Mouse (Mus musculus): ENCODE results near the gene Adtrp. TPM values are rescaled to one million over a fixed set of nuclear protein-coding genes. Genes with fewer than 3 reads are reported as not detected.
A peak's percentile ranks its signal among the peaks of the same experiment; 100 is the strongest.

Adtrp gene
- polyA plus RNA-seq (2014; fragmentation: Nextera tagmentation; extraction: Ambion mirVana), result not detected in 2 replicates

- TF ChIP-seq CTCF (IDR thresholded peaks at IDR 0.05; ENCODE audit: low read depth), result no peak
- H3K27ac ChIP-seq (ENCODE audit: low read depth), result no peak within 1 kb of the TSS
- H3K36me3 ChIP-seq (ENCODE audit: insufficient read depth), result no peaks in the 10 kb centered on the region
- H3K9ac ChIP-seq, result no peak within 1 kb of the TSS
- H3K4me2 ChIP-seq, result no peak within 1 kb of the TSS
- ATAC-seq (ENCODE audit: insufficient read depth) (no peak), DNase-seq (peak; percentile 42)
- no peaks in the 10 kb centered on the region for H3K27me3 ChIP-seq (ENCODE audit: insufficient read depth, low read length)
- no peak within 1 kb of the TSS for H3K4me3 ChIP-seq (ENCODE audit: low read depth, low read length)
- WGBS, result 54% methylated on average over 11 of the region's 11 CpGs
- no peaks in the 10 kb centered on the region for H3K4me1 ChIP-seq (ENCODE audit: insufficient read depth)
- no peaks in the 10 kb centered on the region for H3K9me3 ChIP-seq (ENCODE audit: low read depth, low read length)
Measured at GRCm38 (mm10) chr13:41847516-41848126, at the start of gene Adtrp. Gene Adtrp (minus strand): TSS chr13:41847684.

GRCm38 (mm10) chr13:41892016-41892415 lies 44.5 kb upstream of the Adtrp start:
- Histone ChIP-seq H3K9me3 (ENCODE audit: low read depth, low read length) (no peaks in the 10 kb centered on the region), H3K36me3 (ENCODE audit: insufficient read depth) (no peaks in the 10 kb centered on the region), H3K4me1 (ENCODE audit: insufficient read depth) (no peaks in the 10 kb centered on the region), H3K9ac (no peak overlapping the region), H3K4me3 (ENCODE audit: low read depth, low read length) (no peak overlapping the region), H3K4me2 (no peak overlapping the region), H3K27ac (ENCODE audit: low read depth) (no peak overlapping the region), H3K27me3 (ENCODE audit: insufficient read depth, low read length) (no peaks in the 10 kb centered on the region)
- TF ChIP-seq CTCF (IDR thresholded peaks at IDR 0.05; ENCODE audit: low read depth), result no peak
- DNase-seq, result no peak
- WGBS, result 84% methylated on average over 12 of the region's 12 CpGs
- ATAC-seq (ENCODE audit: insufficient read depth), result no peak

GRCm38 (mm10) chr13:41890618-41891017 lies 43.1 kb upstream of the Adtrp start:
- no peaks in the 10 kb centered on the region for H3K36me3 ChIP-seq (ENCODE audit: insufficient read depth)
- H3K4me3 ChIP-seq (ENCODE audit: low read depth, low read length), result no peak overlapping the region
- no peak overlapping the region for H3K9ac ChIP-seq
- H3K27me3 ChIP-seq (ENCODE audit: insufficient read depth, low read length), result no peaks in the 10 kb centered on the region
- WGBS, result 83% methylated on average over 4 of the region's 4 CpGs
- H3K9me3 ChIP-seq (ENCODE audit: low read depth, low read length), result no peaks in the 10 kb centered on the region
- no peak for TF ChIP-seq CTCF (IDR thresholded peaks at IDR 0.05; ENCODE audit: low read depth)
- DNase-seq (no peak), ATAC-seq (ENCODE audit: insufficient read depth) (no peak)
- no peak overlapping the region for H3K4me2 ChIP-seq
- H3K4me1 ChIP-seq (ENCODE audit: insufficient read depth), result no peaks in the 10 kb centered on the region
- H3K27ac ChIP-seq (ENCODE audit: low read depth), result no peak overlapping the region

GRCm38 (mm10) chr13:41890111-41890600 lies 42.7 kb upstream of the Adtrp start:
- TF ChIP-seq CTCF (IDR thresholded peaks at IDR 0.05; ENCODE audit: low read depth), result no peak
- H3K27me3 ChIP-seq (ENCODE audit: insufficient read depth, low read length), result no peaks in the 10 kb centered on the region
- ATAC-seq (ENCODE audit: insufficient read depth) (no peak), DNase-seq (no peak)
- H3K9me3 ChIP-seq (ENCODE audit: low read depth, low read length), result no peaks in the 10 kb centered on the region
- H3K4me3 ChIP-seq (ENCODE audit: low read depth, low read length), result no peak overlapping the region
- no peak overlapping the region for H3K4me2 ChIP-seq
- H3K36me3 ChIP-seq (ENCODE audit: insufficient read depth), result no peaks in the 10 kb centered on the region
- 83% methylated on average over 2 of the region's 2 CpGs for WGBS
- H3K4me1 ChIP-seq (ENCODE audit: insufficient read depth), result no peaks in the 10 kb centered on the region
- H3K27ac ChIP-seq (ENCODE audit: low read depth), result no peak overlapping the region
- H3K9ac ChIP-seq, result no peak overlapping the region

DNA sequence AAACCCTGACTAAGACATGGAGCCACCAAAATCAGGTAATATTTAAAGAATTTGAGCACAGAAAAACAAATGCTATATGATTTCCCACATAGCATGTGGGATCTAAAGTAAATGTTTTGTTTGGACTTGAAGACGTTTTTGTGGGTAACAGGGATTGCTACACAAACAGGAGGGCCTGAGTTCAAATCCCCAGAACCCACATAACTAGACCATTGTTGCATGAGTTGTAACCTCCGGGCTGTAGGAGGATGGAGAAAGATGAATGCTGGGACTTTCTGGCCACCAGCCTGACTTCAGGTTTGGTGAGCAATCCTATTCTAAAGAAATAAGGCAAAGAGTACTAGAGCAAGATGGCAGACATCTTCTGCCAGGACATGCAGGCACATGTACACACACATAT lies 41.2 kb upstream of the Adtrp start:
- TF ChIP-seq CTCF (IDR thresholded peaks at IDR 0.05; ENCODE audit: low read depth), result no peak
- Histone ChIP-seq H3K9ac (no peak overlapping the region), H3K27ac (ENCODE audit: low read depth) (no peak overlapping the region), H3K9me3 (ENCODE audit: low read depth, low read length) (no peaks in the 10 kb centered on the region), H3K4me2 (no peak overlapping the region), H3K27me3 (ENCODE audit: insufficient read depth, low read length) (no peaks in the 10 kb centered on the region), H3K4me1 (ENCODE audit: insufficient read depth) (no peaks in the 10 kb centered on the region), H3K4me3 (ENCODE audit: low read depth, low read length) (no peak overlapping the region), H3K36me3 (ENCODE audit: insufficient read depth) (no peaks in the 10 kb centered on the region)
- no peak for DNase-seq
- no peak for ATAC-seq (ENCODE audit: insufficient read depth)
- WGBS, result 77% methylated on average over 2 of the region's 2 CpGs

- Histone ChIP-seq H3K4me3 (ENCODE audit: low read depth, low read length) (no peak overlapping the region), H3K9me3 (ENCODE audit: low read depth, low read length) (no peaks in the 10 kb centered on the region), H3K4me1 (ENCODE audit: insufficient read depth) (no peaks in the 10 kb centered on the region), H3K4me2 (no peak overlapping the region), H3K9ac (no peak overlapping the region), H3K36me3 (ENCODE audit: insufficient read depth) (no peaks in the 10 kb centered on the region), H3K27me3 (ENCODE audit: insufficient read depth, low read length) (no peaks in the 10 kb centered on the region), H3K27ac (ENCODE audit: low read depth) (no peak overlapping the region)
- DNase-seq (no peak), ATAC-seq (ENCODE audit: insufficient read depth) (no peak)
- TF ChIP-seq CTCF (IDR thresholded peaks at IDR 0.05; ENCODE audit: low read depth), result no peak
- WGBS, result 89% methylated on average over 4 of the region's 4 CpGs
Measured at GRCm38 (mm10) chr13:41886120-41886519, 38.6 kb upstream of the Adtrp start.

DNA sequence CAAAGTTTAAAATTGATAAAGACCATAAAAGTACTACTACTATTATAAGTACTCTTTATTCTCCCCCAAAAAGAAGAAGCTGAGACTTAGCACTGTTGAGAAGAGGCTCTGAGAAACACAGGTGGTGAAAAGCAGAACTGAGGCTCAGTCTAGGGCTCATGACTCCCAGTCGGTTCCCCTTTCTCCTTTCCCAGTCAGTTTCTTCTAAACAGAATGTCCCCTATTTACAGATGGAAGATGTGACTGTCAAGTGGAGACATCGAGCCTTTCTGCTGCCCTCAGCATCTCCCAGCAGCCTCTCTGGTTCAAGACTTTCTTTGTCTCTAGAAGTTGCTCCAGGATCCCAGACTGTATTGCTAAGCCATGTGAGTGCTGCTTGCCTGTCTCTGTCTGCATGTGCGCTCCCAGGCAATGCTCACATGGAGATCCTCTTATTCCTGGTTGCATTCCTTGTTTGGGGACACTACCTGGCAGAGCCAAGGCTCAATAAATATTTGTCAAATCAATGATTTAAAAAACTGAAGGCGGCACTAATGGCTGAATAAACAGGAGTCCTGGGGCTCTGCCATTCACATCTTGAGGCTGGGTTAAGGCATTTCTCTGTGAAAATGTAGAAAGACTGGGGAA lies 36.3 kb upstream of the Adtrp start:
- H3K27me3 ChIP-seq (ENCODE audit: insufficient read depth, low read length), result no peaks in the 10 kb centered on the region
- no peak overlapping the region for H3K4me3 ChIP-seq (ENCODE audit: low read depth, low read length)
- no peaks in the 10 kb centered on the region for H3K9me3 ChIP-seq (ENCODE audit: low read depth, low read length)
- no peak for TF ChIP-seq CTCF (IDR thresholded peaks at IDR 0.05; ENCODE audit: low read depth)
- H3K36me3 ChIP-seq (ENCODE audit: insufficient read depth), result no peaks in the 10 kb centered on the region
- no peaks in the 10 kb centered on the region for H3K4me1 ChIP-seq (ENCODE audit: insufficient read depth)
- H3K4me2 ChIP-seq, result no peak overlapping the region
- ATAC-seq (ENCODE audit: insufficient read depth) (no peak), DNase-seq (peak; percentile 7)
- no peak overlapping the region for H3K9ac ChIP-seq
- 52% methylated on average over 4 of the region's 4 CpGs for WGBS
- H3K27ac ChIP-seq (ENCODE audit: low read depth), result no peak overlapping the region
